Mouse (Mus musculus): ENCODE data around the gene Agtpbp1.

GRCm38 (mm10) chr13:59562471-59562870, 22.6 kb downstream of the Agtpbp1 start:
- no peak for TF ChIP-seq CTCF (IDR thresholded peaks at IDR 0.05; ENCODE audit: extremely low read depth, insufficient read depth, insufficient read length, insufficient replicate concordance)
- no peak for TF ChIP-seq POLR2A (IDR thresholded peaks at IDR 0.05; ENCODE audit: low read depth, low read length)
